Mouse (Mus musculus) cerebellum, adult 2 months (tissue): ENCODE results near the gene Acaca. TPM values are rescaled to one million over a fixed set of nuclear protein-coding genes. Genes with fewer than 3 reads are reported as not detected.

Experiments used
- DNase-seq, 2 experiments: peaks; one replicate each; pipeline ENCODE4 v3.0.0; 2021
- H3K27ac ChIP-seq: fragments of 200-500 bp; 2 replicates; pipeline ENCODE4 v1.5.1; 2012; ENCODE audit warnings: low read length, control low read depth, inconsistent platforms; ENCODE audit not compliant: insufficient read depth
- H3K27me3 ChIP-seq: fragments of 200-500 bp; 2 replicates; pipeline ENCODE4 v1.6.1; 2012; ENCODE audit warnings: inconsistent platforms, mild to moderate bottlenecking, low read length, moderate library complexity; ENCODE audit not compliant: control insufficient read depth, insufficient read depth
- H3K4me1 ChIP-seq: fragments of 200-500 bp; 2 replicates; pipeline ENCODE4 v1.6.1; 2011; ENCODE audit warnings: low read length; ENCODE audit not compliant: control insufficient read depth, insufficient read depth
- H3K4me3 ChIP-seq: fragments of 200-500 bp; replicated peaks from 2 replicates; pipeline ENCODE3; 2011; ENCODE audit warnings: mild to moderate bottlenecking, low read depth, low read length, control low read depth; ENCODE audit not compliant: insufficient read depth
- CTCF ChIP-seq: fragments of 200-500 bp; IDR thresholded peaks from 2 replicates; pipeline ENCODE4 v1.5.1; 2011; ENCODE audit warnings: low read depth, mild to moderate bottlenecking, control low read depth, low read length, moderate library complexity, borderline replicate concordance; ENCODE audit not compliant: insufficient read depth
- POLR2A ChIP-seq: fragments of 200-500 bp; IDR thresholded peaks from 2 replicates; pipeline ENCODE4 v1.6.1; 2011; ENCODE audit warnings: low read length, control low read depth, borderline replicate concordance; ENCODE audit not compliant: insufficient read depth
- WGBS: fragments of 180-500 bp; shearing (Covaris S2); methylation state at CpG from one replicate; pipeline ENCODE4 v1.1.7; 2018; 5-methylcytosine and 5-hydroxymethylcytosine counted together
- polyA plus RNA-seq: library from polyadenylated mRNA; depleted of rRNA; stranded (reverse); fragments of >200 nt; gene quantifications from 2 replicates; pipeline ENCODE4 v1.2.3, GENCODE M21; 2012

Gene Acaca
- polyA plus RNA-seq, 1 experiment: 29.2 TPM

GRCm38 (mm10) chr11:84340630-84341029 lies 211.2 kb downstream of the Acaca start:
- 93% methylated on average over 2 of the region's 2 CpGs for WGBS
- H3K4me3 ChIP-seq: no peak overlapping the region
- H3K27me3 ChIP-seq: no peaks in the 10 kb centered on the region
- no peak overlapping the region for H3K27ac ChIP-seq
- no peak for DNase-seq
- TF ChIP-seq POLR2A: no peak
- no peak for TF ChIP-seq CTCF
- no peaks in the 10 kb centered on the region for H3K4me1 ChIP-seq

DNA sequence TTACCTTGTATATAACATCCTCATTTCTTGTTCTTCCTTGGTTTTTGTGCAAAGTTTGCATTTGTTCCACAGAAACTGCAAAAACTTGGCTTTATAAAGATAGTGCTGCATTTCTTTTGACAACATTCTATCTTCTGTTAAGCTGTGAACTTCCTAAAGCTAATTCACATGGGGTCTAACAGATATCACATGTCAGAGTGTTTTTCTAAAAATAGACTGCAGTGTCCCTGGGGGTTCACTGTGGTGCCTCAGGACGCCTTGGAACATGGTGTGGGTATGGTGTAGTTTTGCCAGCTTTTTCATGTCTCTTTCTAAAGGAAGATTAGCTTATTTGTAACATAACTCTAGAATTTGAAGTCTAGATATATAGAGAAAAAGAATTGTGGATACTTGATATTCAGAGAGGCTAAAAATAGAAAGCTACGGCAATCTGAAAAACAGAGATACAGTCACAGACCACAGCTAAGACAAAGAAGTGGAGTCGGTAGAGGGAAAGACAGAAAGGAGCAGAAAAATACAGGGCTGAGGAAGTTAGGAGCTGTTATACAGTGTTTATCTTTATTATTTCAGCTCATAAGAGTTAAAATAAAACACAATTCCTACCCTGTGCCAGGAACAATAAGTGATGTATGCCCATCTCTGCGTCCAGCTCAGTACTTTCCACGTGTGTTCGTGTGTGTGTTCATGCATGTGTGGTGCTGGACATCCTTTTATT lies 215.2 kb downstream of the Acaca start:
- Histone ChIP-seq H3K4me3 (no peak overlapping the region), H3K27me3 (no peaks in the 10 kb centered on the region), H3K27ac (no peak overlapping the region), H3K4me1 (no peaks in the 10 kb centered on the region)
- no peak for DNase-seq
- WGBS: 79% methylated on average over 6 of the region's 6 CpGs
- TF ChIP-seq POLR2A (no peak), CTCF (no peak)

GRCm38 (mm10) chr11:84347766-84348165 lies 218.3 kb downstream of the Acaca start:
- WGBS: 65% methylated on average over 2 of the region's 2 CpGs
- H3K4me3 ChIP-seq: no peak overlapping the region
- no peaks in the 10 kb centered on the region for H3K4me1 ChIP-seq
- no peaks in the 10 kb centered on the region for H3K27me3 ChIP-seq
- no peak for DNase-seq
- TF ChIP-seq POLR2A: no peak
- H3K27ac ChIP-seq: no peak overlapping the region

DNA sequence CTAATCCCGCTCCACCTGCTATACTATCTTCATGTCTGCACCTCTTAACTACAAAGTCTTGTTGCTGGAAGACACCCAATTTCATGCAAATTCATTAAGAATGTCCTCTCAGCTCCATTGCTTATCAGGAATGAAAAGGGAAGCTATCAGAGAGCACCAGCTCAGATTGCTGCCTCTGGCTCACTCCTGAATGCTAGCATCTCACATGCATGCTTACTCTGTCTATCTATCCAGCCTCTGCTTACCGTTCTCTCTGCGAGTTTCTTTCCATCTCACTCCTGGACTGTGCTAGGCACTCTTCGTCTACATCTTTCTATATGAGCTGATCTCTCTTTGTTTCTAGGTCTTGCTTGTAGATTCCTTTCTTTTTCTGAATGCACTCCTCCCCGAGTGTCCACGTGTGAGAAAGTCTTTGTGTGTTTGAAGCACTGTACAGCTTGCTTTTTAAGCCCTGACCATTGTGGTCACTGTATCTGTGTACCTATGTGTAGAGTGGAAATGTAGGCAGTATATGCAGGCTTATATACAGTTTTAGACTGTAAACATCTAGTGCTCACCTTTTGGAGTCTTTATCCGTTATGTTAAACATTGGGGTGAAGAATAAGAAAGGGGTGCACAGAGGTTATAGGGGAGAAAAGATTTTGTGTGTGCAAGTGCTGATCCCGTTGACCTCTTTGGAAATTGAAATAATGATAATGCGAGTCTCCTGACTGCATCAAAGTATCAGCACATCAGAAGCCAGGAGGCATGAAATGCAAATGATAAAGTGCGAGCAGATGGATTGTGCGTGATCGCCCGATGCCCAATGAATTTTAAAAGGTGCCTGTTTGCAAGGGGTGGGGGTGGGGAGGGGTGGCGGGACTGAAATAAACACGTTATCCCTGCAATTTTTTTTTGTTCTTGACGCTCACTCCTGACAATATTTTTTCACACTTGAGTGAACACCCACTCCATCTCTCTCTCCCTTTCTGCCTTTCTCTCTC lies 219.7 kb downstream of the Acaca start:
- H3K27ac ChIP-seq: no peak overlapping the region
- no peak overlapping the region for H3K4me3 ChIP-seq
- WGBS: 54% methylated on average over 16 of the region's 16 CpGs
- H3K4me1 ChIP-seq: no peaks in the 10 kb centered on the region
- no peak for TF ChIP-seq POLR2A
- no peak for TF ChIP-seq CTCF
- no peaks in the 10 kb centered on the region for H3K27me3 ChIP-seq
- no peak for DNase-seq

GRCm38 (mm10) chr11:84351150-84351549 lies 221.7 kb downstream of the Acaca start:
- Histone ChIP-seq H3K4me3 (no peak overlapping the region), H3K4me1 (no peaks in the 10 kb centered on the region), H3K27ac (no peak overlapping the region), H3K27me3 (no peaks in the 10 kb centered on the region)
- DNase-seq: no peak
- TF ChIP-seq CTCF (no peak), POLR2A (no peak)
- 95% methylated on average over 1 of the region's 1 CpGs for WGBS

- Histone ChIP-seq H3K4me3 (no peak overlapping the region), H3K27ac (no peak overlapping the region), H3K4me1 (no peaks in the 10 kb centered on the region), H3K27me3 (no peaks in the 10 kb centered on the region)
- DNase-seq: no peak
- TF ChIP-seq CTCF: no peak
- no peak for TF ChIP-seq POLR2A
- 82% methylated on average over 7 of the region's 7 CpGs for WGBS
Observed at GRCm38 (mm10) chr11:84353058-84353726, 223.7 kb downstream of the Acaca start.

DNA sequence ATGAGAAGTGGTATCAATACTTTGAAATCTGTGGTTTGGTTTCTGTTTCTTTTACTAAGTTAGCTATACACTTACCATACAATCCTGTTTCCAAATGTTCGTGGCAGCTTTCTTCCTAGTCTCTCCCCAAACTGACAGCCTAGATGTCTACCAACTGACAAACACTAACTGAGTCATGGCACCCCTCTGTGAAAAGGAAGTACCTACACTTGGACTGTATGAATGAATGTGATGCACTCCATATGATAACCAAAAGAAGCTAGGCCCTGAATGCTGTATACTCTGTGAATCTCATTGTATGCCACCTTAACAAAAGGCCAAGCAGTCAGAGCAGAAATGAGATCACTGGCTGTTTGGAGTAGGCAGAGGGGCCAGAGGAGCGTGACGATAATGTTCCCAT lies 227.8 kb downstream of the Acaca start:
- no peak overlapping the region for H3K27ac ChIP-seq
- WGBS: 83% methylated on average over 3 of the region's 3 CpGs

More for the DNA sequence above, 227.8 kb downstream of the Acaca start:
- TF ChIP-seq CTCF (no peak), POLR2A (no peak)
- Histone ChIP-seq H3K4me3 (no peak overlapping the region), H3K27me3 (no peaks in the 10 kb centered on the region), H3K4me1 (no peaks in the 10 kb centered on the region)
- DNase-seq: no peak
